Mouse (Mus musculus) layer of hippocampus, postnatal 14 days (tissue): ENCODE data around the gene Sh3rf1. TPM values are rescaled to one million over a fixed set of nuclear protein-coding genes. Genes with fewer than 3 reads are reported as not detected.

Experiments used
- DNase-seq, 2 experiments: peaks; one replicate each; pipeline ENCODE4 v3.0.0; 2021 to 2022; ENCODE audit warnings: low spot score in 2 of 2, mixed read lengths in 1 of 2
- total RNA-seq, 2 experiments: library from RNA; stranded (reverse); gene quantifications; 2 replicates each; pipeline ENCODE4 v1.2.3; 2021

Sh3rf1 gene
- total RNA-seq, 2 experiments from 2014 or later: 74.7 to 78.0 TPM

DNA sequence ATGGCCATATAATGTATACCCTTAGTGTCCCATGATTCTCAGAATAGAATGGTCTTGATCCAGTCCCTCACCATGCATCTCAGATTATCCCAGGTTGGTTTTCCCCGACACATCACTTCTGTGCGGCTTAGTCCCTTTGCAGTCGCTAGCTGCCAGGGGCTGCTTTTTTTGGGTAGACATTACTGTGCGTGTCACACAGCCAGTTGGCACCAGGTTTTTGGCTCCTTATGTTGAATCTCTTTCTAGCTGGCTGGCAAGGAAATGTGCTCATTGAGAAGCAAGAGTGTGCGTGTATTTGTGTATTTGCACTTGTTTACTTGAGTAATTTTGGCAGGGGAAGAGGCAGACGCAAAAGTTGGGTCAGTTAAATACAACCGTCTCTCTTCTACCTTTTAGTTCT, 35.9 kb downstream of the Sh3rf1 start:
- peak; percentile 67 to 91 for DNase-seq

GRCm38 (mm10) chr8:61260530-61260929, 36.9 kb downstream of the Sh3rf1 start:
- DNase-seq: no peak

- DNase-seq: no peak
Observed at GRCm38 (mm10) chr8:61261374-61261773, 37.7 kb downstream of the Sh3rf1 start.

DNA sequence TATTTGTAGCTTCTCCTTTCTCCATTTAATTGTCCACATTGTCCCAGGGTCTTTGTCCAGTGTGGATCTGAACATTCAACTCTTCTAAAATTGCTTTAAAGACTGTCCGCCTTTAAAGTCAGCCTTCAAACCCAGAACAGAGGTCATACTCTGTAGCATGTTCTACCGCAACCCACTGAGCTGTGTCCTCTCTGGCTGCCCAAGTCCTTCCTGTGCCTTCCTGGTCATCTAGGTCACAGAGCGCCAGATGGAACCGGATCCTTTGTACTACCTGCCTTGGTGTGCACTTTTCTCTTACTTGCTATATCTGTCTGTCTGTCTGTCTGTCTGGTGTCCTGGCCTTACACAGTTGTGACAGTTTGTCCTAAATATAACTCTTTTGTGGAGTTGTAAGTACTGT, 40.0 kb downstream of the Sh3rf1 start:
- DNase-seq: no peak

DNA sequence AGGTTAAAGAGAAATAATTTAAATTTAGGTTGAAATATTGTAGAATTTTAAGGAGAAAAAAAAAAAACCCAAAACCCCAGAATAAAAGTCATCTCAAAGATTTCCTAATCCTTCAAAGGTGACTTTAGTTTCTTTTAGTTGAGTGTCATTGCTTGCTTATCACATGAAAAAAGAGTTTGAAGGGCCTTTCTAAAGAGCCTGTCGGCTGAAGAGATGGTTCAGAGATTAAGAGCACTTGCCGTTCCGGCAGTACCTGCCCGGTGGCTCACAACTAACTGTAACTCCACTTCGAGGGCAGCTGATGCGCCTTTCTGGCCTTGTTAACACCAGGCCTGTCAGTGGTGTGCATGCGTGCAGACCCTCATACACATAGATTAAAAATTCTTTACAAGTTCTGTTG, 41.2 kb downstream of the Sh3rf1 start:
- no peak for DNase-seq

- peak in 1 of 2 experiments; percentile 38 for DNase-seq
Observed at GRCm38 (mm10) chr8:61265390-61265789, 41.7 kb downstream of the Sh3rf1 start.

- DNase-seq: no peak
Observed at GRCm38 (mm10) chr8:61267061-61267460, 43.4 kb downstream of the Sh3rf1 start.

GRCm38 (mm10) chr8:61267692-61268091, 44.0 kb downstream of the Sh3rf1 start:
- DNase-seq: no peak

DNA sequence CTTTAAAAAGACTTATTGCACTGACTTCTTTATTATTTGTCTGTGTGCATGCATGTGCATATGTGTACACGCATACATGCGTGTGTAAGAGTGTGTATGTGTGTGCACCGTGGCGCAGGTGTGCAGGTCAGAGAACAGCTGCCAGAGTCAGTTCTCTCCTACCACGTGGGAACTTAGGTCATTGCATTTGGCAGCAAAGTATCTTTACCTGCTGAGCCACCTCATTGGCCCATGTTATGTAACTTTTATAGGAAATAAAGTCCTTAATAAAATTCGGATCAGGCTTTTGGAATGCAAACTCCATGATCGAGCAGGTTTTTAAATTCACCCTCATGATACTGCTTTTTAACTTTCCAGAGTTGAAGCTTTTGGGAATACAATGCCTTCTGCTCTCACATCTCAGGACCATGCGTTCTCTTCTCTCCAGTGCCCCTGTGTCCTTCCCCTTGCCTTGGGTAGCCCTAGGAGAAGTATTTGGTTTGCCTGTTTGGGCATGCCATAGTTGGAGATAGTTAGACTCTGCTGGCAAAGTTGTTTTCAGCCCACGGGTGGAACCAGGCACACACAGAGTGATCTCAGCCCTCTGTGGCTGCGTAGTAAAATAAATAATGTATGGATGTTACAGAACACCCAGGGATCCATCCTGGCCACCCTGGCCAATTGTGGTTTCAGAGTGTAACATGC, 44.7 kb downstream of the Sh3rf1 start:
- no peak for DNase-seq

GRCm38 (mm10) chr8:61270016-61270415, 46.3 kb downstream of the Sh3rf1 start:
- no peak for DNase-seq

GRCm38 (mm10) chr8:61270541-61270940, 46.9 kb downstream of the Sh3rf1 start:
- DNase-seq: no peak

DNA sequence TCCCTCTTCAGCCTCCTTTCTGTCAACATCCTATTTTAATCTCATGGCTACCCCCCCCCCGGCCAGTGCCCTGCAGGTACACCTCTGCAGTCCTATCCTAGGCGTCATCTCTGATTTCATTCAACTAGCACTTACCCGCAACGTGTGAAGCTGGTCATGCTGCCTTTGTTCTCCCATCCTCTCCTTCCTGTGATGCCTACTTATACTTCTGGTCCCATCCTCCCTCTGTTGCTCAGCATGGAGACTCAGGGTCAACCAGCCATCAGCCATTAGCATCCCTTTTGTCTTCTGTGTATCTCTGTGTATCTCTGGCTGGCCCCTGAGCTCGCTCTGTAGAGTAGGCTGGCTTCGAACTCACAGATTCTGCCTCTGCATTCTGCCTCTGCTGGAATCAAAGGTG, 47.3 kb downstream of the Sh3rf1 start:
- DNase-seq: no peak

GRCm38 (mm10) chr8:61272838-61273237, 49.2 kb downstream of the Sh3rf1 start:
- DNase-seq: no peak

GRCm38 (mm10) chr8:61273307-61274221, 49.9 kb downstream of the Sh3rf1 start:
- DNase-seq: no peak

GRCm38 (mm10) chr8:61274602-61275462, 51.2 kb downstream of the Sh3rf1 start:
- no peak for DNase-seq

GRCm38 (mm10) chr8:61275463-61276356, 52.0 kb downstream of the Sh3rf1 start:
- DNase-seq: no peak

GRCm38 (mm10) chr8:61276397-61276796, 52.7 kb downstream of the Sh3rf1 start:
- DNase-seq: no peak

DNA sequence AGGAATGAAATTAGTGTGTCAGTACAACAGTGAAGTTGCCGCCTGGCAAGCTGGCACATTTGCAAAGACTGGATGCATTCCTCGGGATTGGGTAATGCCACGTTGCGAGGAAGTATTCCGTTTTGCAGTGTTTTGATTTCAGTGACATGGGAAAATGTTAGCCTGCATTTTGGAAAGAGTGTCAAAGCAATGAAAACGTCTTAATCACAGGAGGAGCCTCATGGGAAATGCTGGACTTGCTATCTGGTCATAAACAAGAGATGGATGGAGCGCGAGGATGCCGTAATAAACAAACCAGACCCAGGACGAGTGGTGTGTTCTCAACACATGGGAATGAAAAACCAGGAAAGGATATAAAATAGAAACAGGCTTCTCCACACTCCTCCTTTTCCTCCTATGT, 55.4 kb downstream of the Sh3rf1 start:
- DNase-seq: no peak

GRCm38 (mm10) chr8:61282303-61283168, 58.9 kb downstream of the Sh3rf1 start:
- no peak for DNase-seq
